Mouse (Mus musculus): ENCODE data around the gene Gtpbp1.

- TF ChIP-seq POLR2A (IDR thresholded peaks at IDR 0.05; ENCODE audit: extremely low read depth, insufficient read depth, low read length) (no peak), CTCF (IDR thresholded peaks at IDR 0.05; ENCODE audit: low read depth, low read length) (no peak)
Measured at GRCm38 (mm10) chr15:79764539-79765267, 74.1 kb downstream of the Gtpbp1 start.
